Mouse (Mus musculus): ENCODE measurements around the gene 2900026A02Rik. TPM values are rescaled to one million over a fixed set of nuclear protein-coding genes. Genes with fewer than 3 reads are reported as not detected.

The 2900026A02Rik gene
- polyA plus RNA-seq, 1 experiment, result 2.2 TPM

GRCm38 (mm10) chr5:113078686-113079085 lies 142.3 kb downstream of the 2900026A02Rik start:
- Histone ChIP-seq H3K27ac (ENCODE audit: control insufficient read depth, insufficient read depth, low read depth, low read length) (no peak overlapping the region), H3K4me3 (ENCODE audit: control insufficient read depth, low read depth, low read length) (no peak overlapping the region), H3K27me3 (ENCODE audit: control insufficient read depth, insufficient read depth, low read length) (no peaks in the 10 kb centered on the region), H3K36me3 (ENCODE audit: control insufficient read depth, insufficient read depth, low read length) (no peaks in the 10 kb centered on the region), H3K4me1 (ENCODE audit: control insufficient read depth, insufficient read depth, low read length) (peaks cover 9% of the 10 kb centered on the region)
- TF ChIP-seq CTCF (IDR thresholded peaks at IDR 0.05; ENCODE audit: control insufficient read depth, insufficient read depth, insufficient replicate concordance, low read depth, low read length), result peak; percentile 72; the same call in 1 of the 2 replicates
- no peak for TF ChIP-seq POLR2A (IDR thresholded peaks at IDR 0.05; ENCODE audit: control insufficient read depth, low read depth, low read length)

GRCm38 (mm10) chr5:113070017-113070416 lies 151.0 kb downstream of the 2900026A02Rik start, which contains the start of gene Crybb2:
Gene Crybb2 (minus strand): TSS chr5:113070117.
- H3K27me3 ChIP-seq (ENCODE audit: control insufficient read depth, insufficient read depth, low read length), result no peaks in the 10 kb centered on the region
- no peak for TF ChIP-seq CTCF (IDR thresholded peaks at IDR 0.05; ENCODE audit: control insufficient read depth, insufficient read depth, insufficient replicate concordance, low read depth, low read length)
- H3K4me1 ChIP-seq (ENCODE audit: control insufficient read depth, insufficient read depth, low read length), result no peaks in the 10 kb centered on the region; the same call in 1 of the 2 replicates
- H3K27ac ChIP-seq (ENCODE audit: control insufficient read depth, insufficient read depth, low read depth, low read length), result no peak within 1 kb of the TSS
- no peaks in the 10 kb centered on the region for H3K36me3 ChIP-seq (ENCODE audit: control insufficient read depth, insufficient read depth, low read length)
- no peak within 1 kb of the TSS for H3K4me3 ChIP-seq (ENCODE audit: control insufficient read depth, low read depth, low read length)

- H3K4me3 ChIP-seq (ENCODE audit: control insufficient read depth, low read depth, low read length), result no peak overlapping the region
- peak; percentile 92 for TF ChIP-seq CTCF (IDR thresholded peaks at IDR 0.05; ENCODE audit: control insufficient read depth, insufficient read depth, insufficient replicate concordance, low read depth, low read length)
- TF ChIP-seq POLR2A (IDR thresholded peaks at IDR 0.05; ENCODE audit: control insufficient read depth, low read depth, low read length), result no peak
- H3K27ac ChIP-seq (ENCODE audit: control insufficient read depth, insufficient read depth, low read depth, low read length), result no peak overlapping the region
- no peaks in the 10 kb centered on the region for H3K27me3 ChIP-seq (ENCODE audit: control insufficient read depth, insufficient read depth, low read length)
- H3K36me3 ChIP-seq (ENCODE audit: control insufficient read depth, insufficient read depth, low read length), result no peaks in the 10 kb centered on the region
- no peaks in the 10 kb centered on the region for H3K4me1 ChIP-seq (ENCODE audit: control insufficient read depth, insufficient read depth, low read length)
These were observed 166.7 kb downstream of the 2900026A02Rik start for GRCm38 (mm10) chr5:113054308-113054707.

GRCm38 (mm10) chr5:113050581-113051185 lies 170.4 kb downstream of the 2900026A02Rik start:
- Histone ChIP-seq H3K36me3 (ENCODE audit: control insufficient read depth, insufficient read depth, low read length) (no peaks in the 10 kb centered on the region), H3K27ac (ENCODE audit: control insufficient read depth, insufficient read depth, low read depth, low read length) (no peak overlapping the region), H3K4me3 (ENCODE audit: control insufficient read depth, low read depth, low read length) (no peak overlapping the region), H3K27me3 (ENCODE audit: control insufficient read depth, insufficient read depth, low read length) (no peaks in the 10 kb centered on the region), H3K4me1 (ENCODE audit: control insufficient read depth, insufficient read depth, low read length) (no peaks in the 10 kb centered on the region)
- no peak for TF ChIP-seq POLR2A (IDR thresholded peaks at IDR 0.05; ENCODE audit: control insufficient read depth, low read depth, low read length)
- TF ChIP-seq CTCF (IDR thresholded peaks at IDR 0.05; ENCODE audit: control insufficient read depth, insufficient read depth, insufficient replicate concordance, low read depth, low read length), result no peak

GRCm38 (mm10) chr5:113049876-113050275 lies 171.2 kb downstream of the 2900026A02Rik start:
- Histone ChIP-seq H3K4me1 (ENCODE audit: control insufficient read depth, insufficient read depth, low read length) (no peaks in the 10 kb centered on the region), H3K36me3 (ENCODE audit: control insufficient read depth, insufficient read depth, low read length) (no peaks in the 10 kb centered on the region), H3K4me3 (ENCODE audit: control insufficient read depth, low read depth, low read length) (no peak overlapping the region), H3K27me3 (ENCODE audit: control insufficient read depth, insufficient read depth, low read length) (no peaks in the 10 kb centered on the region), H3K27ac (ENCODE audit: control insufficient read depth, insufficient read depth, low read depth, low read length) (no peak overlapping the region)
- TF ChIP-seq POLR2A (IDR thresholded peaks at IDR 0.05; ENCODE audit: control insufficient read depth, low read depth, low read length), result no peak

- no peak for TF ChIP-seq POLR2A (IDR thresholded peaks at IDR 0.05; ENCODE audit: control insufficient read depth, low read depth, low read length)
- TF ChIP-seq CTCF (IDR thresholded peaks at IDR 0.05; ENCODE audit: control insufficient read depth, insufficient read depth, insufficient replicate concordance, low read depth, low read length), result no peak
- Histone ChIP-seq H3K36me3 (ENCODE audit: control insufficient read depth, insufficient read depth, low read length) (no peaks in the 10 kb centered on the region), H3K4me1 (ENCODE audit: control insufficient read depth, insufficient read depth, low read length) (no peaks in the 10 kb centered on the region), H3K4me3 (ENCODE audit: control insufficient read depth, low read depth, low read length) (no peak overlapping the region), H3K27ac (ENCODE audit: control insufficient read depth, insufficient read depth, low read depth, low read length) (no peak overlapping the region), H3K27me3 (ENCODE audit: control insufficient read depth, insufficient read depth, low read length) (no peaks in the 10 kb centered on the region)
These were observed 175.3 kb downstream of the 2900026A02Rik start for GRCm38 (mm10) chr5:113045511-113046273.

- Histone ChIP-seq H3K36me3 (ENCODE audit: control insufficient read depth, insufficient read depth, low read length) (no peaks in the 10 kb centered on the region), H3K27me3 (ENCODE audit: control insufficient read depth, insufficient read depth, low read length) (no peaks in the 10 kb centered on the region), H3K4me3 (ENCODE audit: control insufficient read depth, low read depth, low read length) (no peak overlapping the region), H3K4me1 (ENCODE audit: control insufficient read depth, insufficient read depth, low read length) (no peaks in the 10 kb centered on the region), H3K27ac (ENCODE audit: control insufficient read depth, insufficient read depth, low read depth, low read length) (no peak overlapping the region)
- TF ChIP-seq POLR2A (IDR thresholded peaks at IDR 0.05; ENCODE audit: control insufficient read depth, low read depth, low read length) (no peak), CTCF (IDR thresholded peaks at IDR 0.05; ENCODE audit: control insufficient read depth, insufficient read depth, insufficient replicate concordance, low read depth, low read length) (no peak)
These were observed 177.5 kb downstream of the 2900026A02Rik start for GRCm38 (mm10) chr5:113043531-113043930.

Data from testis, adult 2 months (tissue).